Mouse (Mus musculus): ENCODE data around the gene Hmgcs2. TPM values are rescaled to one million over a fixed set of nuclear protein-coding genes. Genes with fewer than 3 reads are reported as not detected.

Gene Hmgcs2
- polyA plus RNA-seq, 1 experiment from 2014 or later, result 26.8 TPM

- H3K9me3 ChIP-seq (ENCODE audit: control insufficient read depth, low read length), result no peaks in the 10 kb centered on the region
- no peak for DNase-seq (ENCODE audit: low spot score)
- H3K4me2 ChIP-seq (replicated peaks), result no peak overlapping the region
- no peak overlapping the region; the same call in 1 of the 2 replicates for H3K27ac ChIP-seq
- ATAC-seq (ENCODE audit: low FRiP score), result peak; percentile 55; the same call in 1 of the 2 replicates
- no peak overlapping the region for H3K9ac ChIP-seq
- no peaks in the 10 kb centered on the region for H3K27me3 ChIP-seq (ENCODE audit: control insufficient read depth, insufficient read depth, low read length)
- H3K4me3 ChIP-seq (replicated peaks; ENCODE audit: low read length), result no peak overlapping the region
- H3K4me1 ChIP-seq (replicated peaks; ENCODE audit: control insufficient read depth, insufficient read depth, low read length), result 0 out of 2 replicates have a peak, but pooled peaks cover 5% of the 10 kb centered on the region
- H3K36me3 ChIP-seq (replicated peaks; ENCODE audit: control insufficient read depth, insufficient read depth), result no peaks in the 10 kb centered on the region
- 10% methylated on average over 6 of the region's 6 CpGs for WGBS
These were observed 13.0 kb upstream of the Hmgcs2 start for GRCm38 (mm10) chr3:98267249-98267651.

GRCm38 (mm10) chr3:98273623-98274398 is 6.4 kb upstream of the Hmgcs2 start:
- Histone ChIP-seq H3K4me3 (replicated peaks; ENCODE audit: low read length) (no peak overlapping the region), H3K4me1 (replicated peaks; ENCODE audit: control insufficient read depth, insufficient read depth, low read length) (no peaks in the 10 kb centered on the region), H3K9ac (no peak overlapping the region), H3K9me3 (ENCODE audit: control insufficient read depth, low read length) (no peaks in the 10 kb centered on the region), H3K27me3 (ENCODE audit: control insufficient read depth, insufficient read depth, low read length) (no peaks in the 10 kb centered on the region), H3K27ac (no peak overlapping the region), H3K4me2 (replicated peaks) (no peak overlapping the region), H3K36me3 (replicated peaks; ENCODE audit: control insufficient read depth, insufficient read depth) (no peaks in the 10 kb centered on the region)
- DNase-seq (ENCODE audit: low spot score), result no peak
- 57% methylated on average over 11 of the region's 11 CpGs for WGBS
- ATAC-seq (ENCODE audit: low FRiP score), result peak; percentile 57; the same call in 1 of the 2 replicates

GRCm38 (mm10) chr3:98279682-98280081 is 553 bp upstream of the Hmgcs2 start:
- 87% methylated on average over 4 of the region's 4 CpGs for WGBS

GRCm38 (mm10) chr3:98280933-98281678 is 871 bp downstream of the Hmgcs2 start:
- Histone ChIP-seq H3K4me3 (replicated peaks; ENCODE audit: low read length) (peak overlapping the region; percentile 18), H3K9me3 (ENCODE audit: control insufficient read depth, low read length) (no peaks in the 10 kb centered on the region), H3K4me1 (replicated peaks; ENCODE audit: control insufficient read depth, insufficient read depth, low read length) (no peaks in the 10 kb centered on the region), H3K27ac (no peak overlapping the region), H3K9ac (no peak overlapping the region), H3K27me3 (ENCODE audit: control insufficient read depth, insufficient read depth, low read length) (no peaks in the 10 kb centered on the region), H3K4me2 (replicated peaks) (peak overlapping the region; percentile 10), H3K36me3 (replicated peaks; ENCODE audit: control insufficient read depth, insufficient read depth) (no peaks in the 10 kb centered on the region)
- ATAC-seq (ENCODE audit: low FRiP score) (peak; percentile 74; the same call in 1 of the 2 replicates), DNase-seq (ENCODE audit: low spot score) (peak; percentile 80)
- WGBS, result 43% methylated on average over 12 of the region's 12 CpGs

More at GRCm38 (mm10) chr3:98279682-98280081, 553 bp upstream of the Hmgcs2 start:
- H3K27me3 ChIP-seq (ENCODE audit: control insufficient read depth, insufficient read depth, low read length), result no peaks in the 10 kb centered on the region
- ATAC-seq (ENCODE audit: low FRiP score) (no peak), DNase-seq (ENCODE audit: low spot score) (no peak)
- H3K9me3 ChIP-seq (ENCODE audit: control insufficient read depth, low read length), result no peaks in the 10 kb centered on the region
- H3K36me3 ChIP-seq (replicated peaks; ENCODE audit: control insufficient read depth, insufficient read depth), result no peaks in the 10 kb centered on the region
- H3K4me1 ChIP-seq (replicated peaks; ENCODE audit: control insufficient read depth, insufficient read depth, low read length), result no peaks in the 10 kb centered on the region
- no peak overlapping the region for H3K4me2 ChIP-seq (replicated peaks)
- H3K9ac ChIP-seq, result no peak overlapping the region
- H3K4me3 ChIP-seq (replicated peaks; ENCODE audit: low read length), result no peak overlapping the region
- no peak overlapping the region for H3K27ac ChIP-seq

GRCm38 (mm10) chr3:98282422-98282821 is 2.2 kb downstream of the Hmgcs2 start:
- Histone ChIP-seq H3K4me1 (replicated peaks; ENCODE audit: control insufficient read depth, insufficient read depth, low read length) (no peaks in the 10 kb centered on the region), H3K27me3 (ENCODE audit: control insufficient read depth, insufficient read depth, low read length) (no peaks in the 10 kb centered on the region), H3K36me3 (replicated peaks; ENCODE audit: control insufficient read depth, insufficient read depth) (no peaks in the 10 kb centered on the region), H3K27ac (no peak overlapping the region), H3K9me3 (ENCODE audit: control insufficient read depth, low read length) (0 out of 2 replicates have a peak, but pooled peaks cover 2% of the 10 kb centered on the region), H3K9ac (no peak overlapping the region), H3K4me2 (replicated peaks) (no peak overlapping the region), H3K4me3 (replicated peaks; ENCODE audit: low read length) (no peak overlapping the region)
- no peak for ATAC-seq (ENCODE audit: low FRiP score)
- WGBS, result 97% methylated on average over 8 of the region's 8 CpGs
- no peak for DNase-seq (ENCODE audit: low spot score)

GRCm38 (mm10) chr3:98283205-98283604 is 3.0 kb downstream of the Hmgcs2 start:
- H3K27me3 ChIP-seq (ENCODE audit: control insufficient read depth, insufficient read depth, low read length), result no peaks in the 10 kb centered on the region
- WGBS, result 92% methylated on average over 5 of the region's 5 CpGs
- no peak overlapping the region for H3K9ac ChIP-seq
- no peak overlapping the region for H3K27ac ChIP-seq
- no peak for DNase-seq (ENCODE audit: low spot score)
- 0 out of 2 replicates have a peak, but pooled peaks cover 2% of the 10 kb centered on the region for H3K9me3 ChIP-seq (ENCODE audit: control insufficient read depth, low read length)
- no peak overlapping the region for H3K4me3 ChIP-seq (replicated peaks; ENCODE audit: low read length)
- H3K4me1 ChIP-seq (replicated peaks; ENCODE audit: control insufficient read depth, insufficient read depth, low read length), result no peaks in the 10 kb centered on the region
- no peak for ATAC-seq (ENCODE audit: low FRiP score)
- H3K4me2 ChIP-seq (replicated peaks), result no peak overlapping the region
- no peaks in the 10 kb centered on the region for H3K36me3 ChIP-seq (replicated peaks; ENCODE audit: control insufficient read depth, insufficient read depth)

- H3K4me2 ChIP-seq (replicated peaks), result no peak overlapping the region
- WGBS, result 90% methylated on average over 9 of the region's 9 CpGs
- no peak overlapping the region for H3K4me3 ChIP-seq (replicated peaks; ENCODE audit: low read length)
- no peaks in the 10 kb centered on the region for H3K27me3 ChIP-seq (ENCODE audit: control insufficient read depth, insufficient read depth, low read length)
- 0 out of 2 replicates have a peak, but pooled peaks cover 10% of the 10 kb centered on the region for H3K9me3 ChIP-seq (ENCODE audit: control insufficient read depth, low read length)
- no peaks in the 10 kb centered on the region for H3K36me3 ChIP-seq (replicated peaks; ENCODE audit: control insufficient read depth, insufficient read depth)
- ATAC-seq (ENCODE audit: low FRiP score), result no peak
- no peak overlapping the region for H3K9ac ChIP-seq
- no peaks in the 10 kb centered on the region for H3K4me1 ChIP-seq (replicated peaks; ENCODE audit: control insufficient read depth, insufficient read depth, low read length)
- no peak overlapping the region for H3K27ac ChIP-seq
- no peak for DNase-seq (ENCODE audit: low spot score)
These were observed 10.8 kb downstream of the Hmgcs2 start for GRCm38 (mm10) chr3:98291044-98291443.

- ATAC-seq (ENCODE audit: low FRiP score), result no peak
- Histone ChIP-seq H3K9me3 (ENCODE audit: control insufficient read depth, low read length) (0 out of 2 replicates have a peak, but pooled peaks cover 4% of the 10 kb centered on the region), H3K4me2 (replicated peaks) (no peak overlapping the region), H3K4me3 (replicated peaks; ENCODE audit: low read length) (no peak overlapping the region), H3K9ac (no peak overlapping the region), H3K27me3 (ENCODE audit: control insufficient read depth, insufficient read depth, low read length) (no peaks in the 10 kb centered on the region), H3K27ac (no peak overlapping the region), H3K36me3 (replicated peaks; ENCODE audit: control insufficient read depth, insufficient read depth) (no peaks in the 10 kb centered on the region), H3K4me1 (replicated peaks; ENCODE audit: control insufficient read depth, insufficient read depth, low read length) (no peaks in the 10 kb centered on the region)
- 69% methylated on average over 10 of the region's 10 CpGs for WGBS
- DNase-seq (ENCODE audit: low spot score), result no peak
These were observed 15.7 kb downstream of the Hmgcs2 start for GRCm38 (mm10) chr3:98295965-98296364.

- ATAC-seq (ENCODE audit: low FRiP score) (no peak), DNase-seq (ENCODE audit: low spot score) (no peak)
- no peaks in the 10 kb centered on the region for H3K4me1 ChIP-seq (replicated peaks; ENCODE audit: control insufficient read depth, insufficient read depth, low read length)
- no peak overlapping the region for H3K27ac ChIP-seq
- no peaks in the 10 kb centered on the region for H3K36me3 ChIP-seq (replicated peaks; ENCODE audit: control insufficient read depth, insufficient read depth)
- no peak overlapping the region for H3K4me2 ChIP-seq (replicated peaks)
- no peak overlapping the region for H3K4me3 ChIP-seq (replicated peaks; ENCODE audit: low read length)
- 94% methylated on average over 1 of the region's 1 CpGs for WGBS
- H3K27me3 ChIP-seq (ENCODE audit: control insufficient read depth, insufficient read depth, low read length), result no peaks in the 10 kb centered on the region
- no peaks in the 10 kb centered on the region for H3K9me3 ChIP-seq (ENCODE audit: control insufficient read depth, low read length)
- no peak overlapping the region for H3K9ac ChIP-seq
These were observed 19.3 kb downstream of the Hmgcs2 start for GRCm38 (mm10) chr3:98299391-98300100.

All from hindbrain, embryonic 14.5 days (tissue).